Mouse (Mus musculus): ENCODE results near the gene Hnrnpa3.

GRCm38 (mm10) chr2:75654679-75655078, 4.4 kb upstream of the Hnrnpa3 start:
- no peak for TF ChIP-seq CTCF (IDR thresholded peaks at IDR 0.05; ENCODE audit: low read depth, low read length)
- TF ChIP-seq GATA1 (IDR thresholded peaks at IDR 0.05; ENCODE audit: borderline replicate concordance, low read length), result no peak
- no peak for TF ChIP-seq POLR2AphosphoS5 (IDR thresholded peaks at IDR 0.05; ENCODE audit: insufficient replicate concordance, low read depth, low read length)
- TF ChIP-seq TAL1 (conservative IDR thresholded peaks at IDR 0.05; ENCODE audit: low read depth, low read length), result no peak

Measured in G1E (cell line).